Mouse (Mus musculus) gastrocnemius, postnatal 14 days (tissue): ENCODE measurements around the gene Steap1. TPM values are rescaled to one million over a fixed set of nuclear protein-coding genes. Genes with fewer than 3 reads are reported as not detected.

ENCODE experiments used
- DNase-seq: peaks from one replicate; pipeline ENCODE4 v3.0.0; 2021; ENCODE audit warnings: mixed read lengths
- intact Hi-C: fragments of 180-260 bp; cut with DNase I; formaldehyde crosslinking; loops from one replicate; pipeline ENCODE4 v1.15.1; 2025; ENCODE audit warnings: low total_unique reads
- total RNA-seq, 2 experiments: library from RNA; stranded (reverse); gene quantifications; 2 replicates each; pipeline ENCODE4 v1.2.3; 2021

Gene Steap1
- total RNA-seq, 2 experiments from 2014 or later, result 0.29 to 0.31 TPM

GRCm38 (mm10) chr5:5692167-5692738 is 56.9 kb downstream of the Steap1 start:
- no peak for DNase-seq
- intact Hi-C loops, result no loop called here

- no peak for DNase-seq
Observed at GRCm38 (mm10) chr5:5688945-5689540, 60.1 kb downstream of the Steap1 start.

DNA sequence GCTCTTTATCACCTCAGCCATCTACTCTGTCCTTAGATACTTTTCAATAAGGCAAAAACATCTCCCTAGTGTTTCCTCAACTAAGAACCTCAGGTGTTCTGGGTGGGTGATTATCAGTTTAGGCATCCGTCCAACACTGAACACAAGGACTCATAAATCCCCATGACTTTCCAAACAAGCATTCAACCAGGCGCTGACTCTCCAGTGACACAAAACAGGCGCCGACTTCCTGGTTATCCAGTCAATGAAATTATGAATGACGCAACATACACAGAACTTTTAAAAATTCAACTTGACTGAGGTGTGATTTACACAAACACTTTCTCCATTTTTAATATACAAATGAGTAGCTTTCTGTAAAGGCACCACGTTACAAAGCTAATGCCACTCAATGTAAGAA is 60.9 kb downstream of the Steap1 start:
- DNase-seq, result no peak
- intact Hi-C loops, result no loop called here

More at GRCm38 (mm10) chr5:5688945-5689540, 60.1 kb downstream of the Steap1 start:
- intact Hi-C loops, result no loop called here

DNA sequence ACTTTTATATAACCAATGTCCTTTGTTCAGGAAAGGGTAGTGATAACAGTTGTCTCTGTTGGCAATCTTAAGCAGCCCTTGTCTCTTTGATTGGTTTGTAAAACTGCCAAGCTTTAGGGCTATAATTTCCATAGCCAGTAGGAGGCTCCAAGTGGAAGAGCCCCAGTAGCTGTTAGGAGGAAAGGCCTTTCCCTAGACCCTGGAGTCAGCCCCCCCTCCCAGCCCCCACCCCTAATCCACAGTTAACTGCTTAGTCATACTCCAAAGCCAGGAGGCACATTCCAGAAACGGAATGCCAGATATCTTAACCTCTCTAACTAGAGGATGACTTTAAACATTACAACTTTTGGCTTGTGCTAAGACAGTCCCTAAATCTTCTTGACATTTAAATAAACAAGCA is 62.2 kb downstream of the Steap1 start:
- DNase-seq, result no peak
- intact Hi-C loops, result no loop called here

Other genes starting within 250 kb of the Steap1 start
- 10 to 100 TPM in 1 of 2 experiments, 1 to 10 TPM in 1; 9.3 to 11.2 TPM for gene Cldn12, start 234.4 kb downstream of the Steap1 start, total RNA-seq
- gene Gtpbp10, start 189.8 kb downstream of the Steap1 start, total RNA-seq, result 1 to 10 TPM; 5.6 to 5.8 TPM
- gene Gm8773, start 175.5 kb downstream of the Steap1 start, total RNA-seq, result not detected
- under 1 TPM; 0.25 to 0.40 TPM for gene Cfap69, start 85.1 kb downstream of the Steap1 start, total RNA-seq
- under 1 TPM; 0.74 to 0.91 TPM for gene Steap2, start 54.7 kb downstream of the Steap1 start, total RNA-seq